Mouse (Mus musculus): Measurements from ENCODE around the gene Atf2. TPM values are rescaled to one million over a fixed set of nuclear protein-coding genes. Genes with fewer than 3 reads are reported as not detected.

Atf2 gene
- polyA plus RNA-seq, 1 experiment from 2014 or later, result 42.6 TPM

- WGBS, result 81% methylated on average over 2 of the region's 2 CpGs
- H3K9ac ChIP-seq (ENCODE audit: low read length), result no peak overlapping the region
- H3K36me3 ChIP-seq (ENCODE audit: control insufficient read depth, insufficient read depth, low read length), result no peaks in the 10 kb centered on the region
- no peaks in the 10 kb centered on the region for H3K27me3 ChIP-seq (ENCODE audit: control insufficient read depth, insufficient read depth, low read length)
- H3K9me3 ChIP-seq (ENCODE audit: control insufficient read depth, low read length), result no peaks in the 10 kb centered on the region
- no peak overlapping the region for H3K27ac ChIP-seq (replicated peaks in 1 of 2; ENCODE audit: control insufficient read depth in 1 of 2, insufficient read depth in 1 of 2, low read depth in 2 of 2, low read length in 2 of 2)
- ATAC-seq (ENCODE audit: insufficient number of reproducible peaks, insufficient read depth, low FRiP score, low read depth), result no peak
- no peak overlapping the region for H3K4me2 ChIP-seq (ENCODE audit: low read length)
- H3K4me3 ChIP-seq (ENCODE audit: control insufficient read depth in 1 of 2, insufficient read depth in 1 of 2, low read depth in 1 of 2, low read length in 2 of 2), result no peak overlapping the region
- peaks cover 0 to under 1% of the 10 kb centered on the region in 2 experiments; a peak in 1 of 4 replicates for H3K4me1 ChIP-seq (ENCODE audit: control insufficient read depth in 2 of 2, insufficient read depth in 2 of 2, low read length in 2 of 2)
These were observed 6.4 kb downstream of the Atf2 start for GRCm38 (mm10) chr2:73885997-73886396.

- ATAC-seq (ENCODE audit: insufficient number of reproducible peaks, insufficient read depth, low FRiP score, low read depth), result no peak
- H3K4me2 ChIP-seq (ENCODE audit: low read length), result no peak overlapping the region
These were observed 14.5 kb downstream of the Atf2 start for GRCm38 (mm10) chr2:73877891-73878290.

GRCm38 (mm10) chr2:73867764-73868487 lies 24.5 kb downstream of the Atf2 start:
- Histone ChIP-seq H3K4me3 (ENCODE audit: control insufficient read depth in 1 of 2, insufficient read depth in 1 of 2, low read depth in 1 of 2, low read length in 2 of 2) (no peak overlapping the region), H3K27ac (replicated peaks in 1 of 2; ENCODE audit: control insufficient read depth in 1 of 2, insufficient read depth in 1 of 2, low read depth in 2 of 2, low read length in 2 of 2) (no peak overlapping the region), H3K4me2 (ENCODE audit: low read length) (no peak overlapping the region), H3K27me3 (ENCODE audit: control insufficient read depth, insufficient read depth, low read length) (no peaks in the 10 kb centered on the region), H3K9ac (ENCODE audit: low read length) (no peak overlapping the region), H3K9me3 (ENCODE audit: control insufficient read depth, low read length) (no peaks in the 10 kb centered on the region), H3K36me3 (ENCODE audit: control insufficient read depth, insufficient read depth, low read length) (peaks cover 40% of the 10 kb centered on the region), H3K4me1 (ENCODE audit: control insufficient read depth in 2 of 2, insufficient read depth in 2 of 2, low read length in 2 of 2) (no peaks in the 10 kb centered on the region)
- ATAC-seq (ENCODE audit: insufficient number of reproducible peaks, insufficient read depth, low FRiP score, low read depth), result no peak
- WGBS, result 71% methylated on average over 16 of the region's 16 CpGs

More at GRCm38 (mm10) chr2:73877891-73878290, 14.5 kb downstream of the Atf2 start:
- 89% methylated on average over 2 of the region's 2 CpGs for WGBS
- peaks cover 0 to 3% of the 10 kb centered on the region in 2 experiments; a peak in 1 of 4 replicates for H3K4me1 ChIP-seq (ENCODE audit: control insufficient read depth in 2 of 2, insufficient read depth in 2 of 2, low read length in 2 of 2)
- H3K4me3 ChIP-seq (ENCODE audit: control insufficient read depth in 1 of 2, insufficient read depth in 1 of 2, low read depth in 1 of 2, low read length in 2 of 2), result no peak overlapping the region
- no peak overlapping the region for H3K27ac ChIP-seq (replicated peaks in 1 of 2; ENCODE audit: control insufficient read depth in 1 of 2, insufficient read depth in 1 of 2, low read depth in 2 of 2, low read length in 2 of 2)
- H3K9ac ChIP-seq (ENCODE audit: low read length), result no peak overlapping the region
- peaks cover 27% of the 10 kb centered on the region for H3K36me3 ChIP-seq (ENCODE audit: control insufficient read depth, insufficient read depth, low read length)
- H3K27me3 ChIP-seq (ENCODE audit: control insufficient read depth, insufficient read depth, low read length), result no peaks in the 10 kb centered on the region
- H3K9me3 ChIP-seq (ENCODE audit: control insufficient read depth, low read length), result no peaks in the 10 kb centered on the region

- Histone ChIP-seq H3K4me2 (ENCODE audit: low read length) (no peak overlapping the region), H3K4me3 (ENCODE audit: control insufficient read depth in 1 of 2, insufficient read depth in 1 of 2, low read depth in 1 of 2, low read length in 2 of 2) (no peak overlapping the region), H3K27ac (replicated peaks in 1 of 2; ENCODE audit: control insufficient read depth in 1 of 2, insufficient read depth in 1 of 2, low read depth in 2 of 2, low read length in 2 of 2) (no peak overlapping the region), H3K4me1 (ENCODE audit: control insufficient read depth in 2 of 2, insufficient read depth in 2 of 2, low read length in 2 of 2) (peaks cover 0 to 4% of the 10 kb centered on the region in 2 experiments; a peak in 1 of 4 replicates), H3K36me3 (ENCODE audit: control insufficient read depth, insufficient read depth, low read length) (peaks cover 12% of the 10 kb centered on the region; the same call in 1 of the 2 replicates), H3K27me3 (ENCODE audit: control insufficient read depth, insufficient read depth, low read length) (no peaks in the 10 kb centered on the region), H3K9ac (ENCODE audit: low read length) (no peak overlapping the region), H3K9me3 (ENCODE audit: control insufficient read depth, low read length) (no peaks in the 10 kb centered on the region)
- no peak for ATAC-seq (ENCODE audit: insufficient number of reproducible peaks, insufficient read depth, low FRiP score, low read depth)
- WGBS, result 72% methylated on average over 4 of the region's 4 CpGs
These were observed 32.3 kb downstream of the Atf2 start for GRCm38 (mm10) chr2:73860046-73860624.

- no peaks in the 10 kb centered on the region for H3K9me3 ChIP-seq (ENCODE audit: control insufficient read depth, low read length)
- no peak overlapping the region for H3K9ac ChIP-seq (ENCODE audit: low read length)
- H3K36me3 ChIP-seq (ENCODE audit: control insufficient read depth, insufficient read depth, low read length), result 0 out of 2 replicates have a peak, but pooled peaks cover 4% of the 10 kb centered on the region
- no peak overlapping the region for H3K4me3 ChIP-seq (ENCODE audit: control insufficient read depth in 1 of 2, insufficient read depth in 1 of 2, low read depth in 1 of 2, low read length in 2 of 2)
- ATAC-seq (ENCODE audit: insufficient number of reproducible peaks, insufficient read depth, low FRiP score, low read depth), result no peak
- no peak overlapping the region for H3K4me2 ChIP-seq (ENCODE audit: low read length)
- peaks cover 0 to 4% of the 10 kb centered on the region in 2 experiments; a peak in 1 of 4 replicates for H3K4me1 ChIP-seq (ENCODE audit: control insufficient read depth in 2 of 2, insufficient read depth in 2 of 2, low read length in 2 of 2)
- no peak overlapping the region for H3K27ac ChIP-seq (replicated peaks in 1 of 2; ENCODE audit: control insufficient read depth in 1 of 2, insufficient read depth in 1 of 2, low read depth in 2 of 2, low read length in 2 of 2)
- no peaks in the 10 kb centered on the region for H3K27me3 ChIP-seq (ENCODE audit: control insufficient read depth, insufficient read depth, low read length)
These were observed 35.1 kb downstream of the Atf2 start for GRCm38 (mm10) chr2:73857352-73857751.

- no peak for ATAC-seq (ENCODE audit: insufficient number of reproducible peaks, insufficient read depth, low FRiP score, low read depth)
- WGBS, result 87% methylated on average over 1 of the region's 1 CpGs
- H3K4me3 ChIP-seq (ENCODE audit: control insufficient read depth in 1 of 2, insufficient read depth in 1 of 2, low read depth in 1 of 2, low read length in 2 of 2), result no peak overlapping the region
These were observed 36.2 kb downstream of the Atf2 start for GRCm38 (mm10) chr2:73856246-73856645.

GRCm38 (mm10) chr2:73834406-73835015 lies 57.9 kb downstream of the Atf2 start:
- Histone ChIP-seq H3K9ac (ENCODE audit: low read length) (no peak overlapping the region), H3K9me3 (ENCODE audit: control insufficient read depth, low read length) (no peaks in the 10 kb centered on the region), H3K4me3 (ENCODE audit: control insufficient read depth in 1 of 2, insufficient read depth in 1 of 2, low read depth in 1 of 2, low read length in 2 of 2) (no peak overlapping the region), H3K27me3 (ENCODE audit: control insufficient read depth, insufficient read depth, low read length) (no peaks in the 10 kb centered on the region), H3K4me1 (ENCODE audit: control insufficient read depth in 2 of 2, insufficient read depth in 2 of 2, low read length in 2 of 2) (no peaks in the 10 kb centered on the region), H3K4me2 (ENCODE audit: low read length) (no peak overlapping the region), H3K36me3 (ENCODE audit: control insufficient read depth, insufficient read depth, low read length) (peaks cover 37% of the 10 kb centered on the region), H3K27ac (replicated peaks in 1 of 2; ENCODE audit: control insufficient read depth in 1 of 2, insufficient read depth in 1 of 2, low read depth in 2 of 2, low read length in 2 of 2) (no peak overlapping the region)
- no peak for ATAC-seq (ENCODE audit: insufficient number of reproducible peaks, insufficient read depth, low FRiP score, low read depth)
- WGBS, result 76% methylated on average over 2 of the region's 2 CpGs

More at GRCm38 (mm10) chr2:73856246-73856645, 36.2 kb downstream of the Atf2 start:
- Histone ChIP-seq H3K27ac (replicated peaks in 1 of 2; ENCODE audit: control insufficient read depth in 1 of 2, insufficient read depth in 1 of 2, low read depth in 2 of 2, low read length in 2 of 2) (no peak overlapping the region), H3K27me3 (ENCODE audit: control insufficient read depth, insufficient read depth, low read length) (no peaks in the 10 kb centered on the region), H3K4me2 (ENCODE audit: low read length) (no peak overlapping the region), H3K9me3 (ENCODE audit: control insufficient read depth, low read length) (no peaks in the 10 kb centered on the region), H3K9ac (ENCODE audit: low read length) (no peak overlapping the region), H3K4me1 (ENCODE audit: control insufficient read depth in 2 of 2, insufficient read depth in 2 of 2, low read length in 2 of 2) (peaks cover 0 to 4% of the 10 kb centered on the region in 2 experiments; a peak in 1 of 4 replicates), H3K36me3 (ENCODE audit: control insufficient read depth, insufficient read depth, low read length) (no peaks in the 10 kb centered on the region)

Measured in heart, embryonic 14.5 days (tissue).